Mouse (Mus musculus): Measurements from ENCODE around the gene Tcf7l2.

DNA sequence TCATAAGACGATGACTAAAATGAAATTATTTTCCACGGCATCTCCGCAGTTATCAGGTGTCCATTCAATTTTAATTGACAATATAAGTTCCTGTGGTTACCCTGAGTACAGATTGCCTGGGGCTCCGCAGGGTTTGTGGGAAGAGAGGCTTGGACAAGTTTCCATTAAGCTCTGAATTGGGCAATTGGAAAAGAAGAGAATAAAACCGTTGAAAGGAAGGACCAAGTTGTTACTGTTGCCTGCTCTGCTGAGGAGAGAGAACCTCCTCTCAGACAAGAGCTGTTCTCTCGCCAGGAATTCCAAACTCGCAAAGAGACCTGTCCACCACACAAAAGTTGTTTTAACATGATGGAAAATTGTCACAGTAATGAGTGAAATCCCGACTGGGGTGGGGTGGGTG is 11.2 kb downstream of the Tcf7l2 start:
- TF ChIP-seq USF1 (IDR thresholded peaks at IDR 0.05; ENCODE audit: low read depth) (no peak), CTCF (IDR thresholded peaks at IDR 0.05; ENCODE audit: control insufficient read depth, insufficient read depth, insufficient read length) (no peak), MAX (IDR thresholded peaks at IDR 0.05) (no peak), MYOG (IDR thresholded peaks at IDR 0.05; ENCODE audit: control insufficient read depth, extremely low read depth, insufficient read length) (no peak), MYOD1 (IDR thresholded peaks at IDR 0.05; ENCODE audit: control insufficient read depth, insufficient read length, low read depth) (no peak), FOSL1 (IDR thresholded peaks at IDR 0.05; ENCODE audit: insufficient read depth, low read length, poor library complexity, severe bottlenecking) (no peak)
